Mouse (Mus musculus): ENCODE measurements at regions not wholly inside any gene's neighbourhood (a gene's known extent, or its start where the extent isn't known, plus 50 kb on each side); places are given as distances from the start of the nearest gene placed in this dataset.

GRCm38 (mm10) chr2:118033377-118033776 lies 78.3 kb upstream of the Thbs1 start:
- TF ChIP-seq GATA1 (IDR thresholded peaks at IDR 0.05; ENCODE audit: low read length): no peak
- no peak for TF ChIP-seq TAL1 (IDR thresholded peaks at IDR 0.05; ENCODE audit: low read length)

Measured in erythroblast, embryonic 14.5 days (primary cell).